Mouse (Mus musculus) thymus, adult 18-20 months (tissue): ENCODE measurements around the gene Fbp2.

ENCODE experiments used
- DNase-seq, 2 experiments: peaks; one replicate each; pipeline ENCODE4 v3.0.0; 2022; ENCODE audit warnings: mixed read lengths in 2 of 2

Fbp2 gene

GRCm38 (mm10) chr13:62857941-62858915 lies at the start of gene Fbp2:
Gene Fbp2 (minus strand): TSS chr13:62858422.
- no peak for DNase-seq

GRCm38 (mm10) chr13:62907527-62908162 lies 49.4 kb upstream of the Fbp2 start:
- no peak for DNase-seq

- DNase-seq, result no peak
Observed at GRCm38 (mm10) chr13:62901139-62901538, 42.9 kb upstream of the Fbp2 start.

- no peak for DNase-seq
Observed at GRCm38 (mm10) chr13:62897927-62898646, 39.9 kb upstream of the Fbp2 start.

- no peak for DNase-seq
Observed at GRCm38 (mm10) chr13:62893044-62893842, 35.0 kb upstream of the Fbp2 start.

- DNase-seq, result no peak
Observed at GRCm38 (mm10) chr13:62889311-62889710, 31.1 kb upstream of the Fbp2 start.

- DNase-seq, result peak; percentile 39 to 49
Observed at GRCm38 (mm10) chr13:62887712-62888441, 29.7 kb upstream of the Fbp2 start, which contains the start of gene Fbp1. Gene Fbp1 (minus strand): TSS chr13:62888282.

GRCm38 (mm10) chr13:62884536-62884935 lies 26.3 kb upstream of the Fbp2 start:
- DNase-seq, result no peak

GRCm38 (mm10) chr13:62883925-62884324 lies 25.7 kb upstream of the Fbp2 start:
- no peak for DNase-seq

GRCm38 (mm10) chr13:62883436-62883835 lies 25.2 kb upstream of the Fbp2 start:
- DNase-seq, result no peak

GRCm38 (mm10) chr13:62882856-62883255 lies 24.6 kb upstream of the Fbp2 start:
- DNase-seq, result no peak

GRCm38 (mm10) chr13:62881336-62881735 lies 23.1 kb upstream of the Fbp2 start:
- no peak for DNase-seq

GRCm38 (mm10) chr13:62879831-62880615 lies 21.8 kb upstream of the Fbp2 start:
- DNase-seq, result peak; percentile 28 to 54

- no peak for DNase-seq
Observed at GRCm38 (mm10) chr13:62879411-62879810, 21.2 kb upstream of the Fbp2 start.

- no peak for DNase-seq
Observed at GRCm38 (mm10) chr13:62877247-62877646, 19.0 kb upstream of the Fbp2 start.

- no peak for DNase-seq
Observed at GRCm38 (mm10) chr13:62876111-62876510, 17.9 kb upstream of the Fbp2 start.

- no peak for DNase-seq
Observed at GRCm38 (mm10) chr13:62872252-62872651, 14.0 kb upstream of the Fbp2 start.

GRCm38 (mm10) chr13:62870605-62871004 lies 12.4 kb upstream of the Fbp2 start:
- DNase-seq, result no peak

- DNase-seq, result no peak
Observed at GRCm38 (mm10) chr13:62866817-62867216, 8.6 kb upstream of the Fbp2 start.

GRCm38 (mm10) chr13:62865651-62866315 lies 7.6 kb upstream of the Fbp2 start:
- DNase-seq, result no peak
